Mouse (Mus musculus) inflammation-experienced regulatory T-cells, adult 16 weeks (primary cell): ENCODE measurements around the gene Mettl7b. TPM values are rescaled to one million over a fixed set of nuclear protein-coding genes. Genes with fewer than 3 reads are reported as not detected.

Experiments
- polyA plus RNA-seq: library from polyadenylated mRNA; unstranded; fragments of 100-300 nt; shearing (Covaris generic); gene quantifications from one replicate; pipeline ENCODE4 v1.2.1, GENCODE M21; 2017

The Mettl7b gene
- polyA plus RNA-seq: not detected

DNA sequence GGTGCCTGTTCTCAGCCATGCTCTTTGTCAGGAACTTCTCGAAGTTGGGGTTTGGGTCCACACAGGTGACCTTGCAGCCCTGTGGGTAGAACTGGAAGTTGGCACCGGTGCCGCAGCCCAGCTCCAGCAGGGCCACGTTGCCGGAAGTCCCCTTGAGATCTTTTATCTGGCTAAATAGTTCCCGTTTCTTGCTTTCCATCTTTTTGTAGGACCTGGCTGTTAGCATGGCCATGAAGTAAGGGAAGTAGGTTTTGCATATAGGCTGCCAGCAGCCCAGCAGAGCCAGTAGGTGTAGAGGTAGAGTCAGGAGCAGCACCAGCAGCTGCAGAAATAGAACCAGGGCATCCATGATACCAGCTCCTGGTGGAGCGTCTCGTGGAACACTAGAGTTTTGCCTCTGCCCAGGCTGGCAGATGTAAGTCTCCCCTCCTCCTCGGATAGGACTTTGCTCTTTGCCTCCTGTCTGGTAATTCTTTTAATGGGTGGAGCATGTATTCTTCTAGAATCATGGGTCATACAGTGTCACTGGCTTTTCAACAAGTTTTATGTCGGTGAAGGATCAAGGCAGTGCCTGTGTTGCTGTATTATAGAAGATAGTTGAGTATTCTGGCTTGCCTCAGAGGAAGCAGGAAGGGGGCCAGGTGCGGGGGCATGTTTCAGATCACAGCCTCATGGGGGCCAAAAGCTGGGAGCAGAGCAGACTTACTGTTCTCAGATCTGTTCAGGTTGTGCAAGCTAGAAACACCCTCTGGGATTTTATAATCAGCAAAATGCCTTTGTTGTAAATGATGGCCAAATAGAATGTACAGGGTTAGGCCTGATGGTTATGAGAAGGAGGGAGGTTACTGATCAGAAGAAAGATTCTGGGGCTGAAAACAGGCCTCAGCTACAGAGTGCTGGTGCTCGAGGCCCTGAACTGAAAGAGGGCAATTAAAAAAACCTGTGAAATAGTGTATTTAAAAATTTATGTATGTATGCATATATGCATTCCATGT is at the start of gene Mettl7b:
Gene Mettl7b (minus strand): TSS at position 399 of the 995 bp plus-strand sequence.

DNA sequence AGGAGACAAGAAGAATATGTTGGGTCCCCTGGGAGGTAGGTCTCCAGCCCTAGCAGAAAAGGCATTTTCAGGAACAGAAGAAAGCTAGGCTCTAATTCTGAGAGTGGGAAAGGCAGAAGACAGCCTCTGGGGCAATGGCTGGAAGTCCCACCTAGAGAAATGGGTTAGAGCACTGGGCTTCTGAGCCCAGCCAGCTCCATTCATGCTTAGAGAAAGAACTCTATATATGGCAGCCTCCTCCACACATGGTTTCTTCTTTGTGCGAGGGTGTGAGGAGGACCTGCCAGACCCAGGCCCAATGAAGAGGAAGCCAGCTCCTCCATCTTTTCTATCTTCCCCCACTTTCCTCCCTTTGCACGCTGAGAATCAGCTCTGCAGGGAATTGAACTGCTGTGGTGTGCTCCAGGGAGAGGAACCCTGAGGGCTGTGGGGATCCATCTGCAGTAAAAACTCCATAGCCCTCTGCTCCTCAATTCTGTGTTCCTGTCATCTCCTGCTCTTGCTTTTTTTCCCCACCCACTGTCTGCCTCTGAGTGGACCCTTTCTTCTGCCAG is 49.6 kb upstream of the Mettl7b start, which contains the start of gene Olfr763:
Gene Olfr763 (plus strand): TSS at position 504 of the 554 bp plus-strand sequence.

DNA sequence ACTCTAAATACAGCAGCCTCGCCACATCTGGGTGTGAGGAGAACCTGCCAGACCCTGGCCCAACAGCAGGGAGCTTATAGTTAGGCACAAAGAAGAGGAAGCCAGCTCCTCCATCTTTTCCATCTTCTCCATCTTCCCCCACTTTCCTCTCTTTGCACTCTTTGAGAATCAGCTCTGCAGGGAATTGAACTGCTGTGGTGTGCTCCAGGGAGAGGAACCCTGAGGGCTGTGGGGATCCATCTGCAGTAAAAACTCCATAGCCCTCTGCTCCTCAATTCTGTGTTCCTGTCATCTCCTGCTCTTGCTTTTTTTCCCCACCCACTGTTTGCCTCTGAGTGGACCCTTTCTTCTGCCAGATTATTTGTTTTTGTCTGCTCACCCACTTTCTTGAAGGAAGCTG is 28.3 kb upstream of the Mettl7b start, which contains the start of gene Olfr9:
Gene Olfr9 (plus strand): TSS at position 301 of the 400 bp plus-strand sequence.

DNA sequence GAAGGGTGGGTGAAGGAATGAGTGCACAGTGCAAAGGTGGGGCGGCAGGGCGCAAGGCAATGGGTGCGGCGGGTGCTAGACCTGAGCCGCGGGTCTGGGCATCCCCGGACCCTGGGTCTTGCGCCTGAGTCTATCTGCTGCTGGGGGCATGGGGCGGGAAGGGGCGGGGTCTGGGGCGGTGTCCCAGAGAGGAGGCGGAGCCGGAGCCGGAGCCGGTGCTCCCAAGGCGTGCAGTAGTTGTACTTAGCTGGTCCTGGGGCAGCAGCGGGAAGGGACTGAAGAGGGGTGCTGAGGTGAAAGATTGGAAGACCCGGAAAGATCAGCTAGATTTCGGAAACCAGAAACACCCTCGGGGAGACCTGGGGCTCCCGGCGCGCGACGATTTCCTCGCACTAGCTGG is 27.2 kb downstream of the Mettl7b start, which contains the start of gene Itga7:
Gene Itga7 (plus strand): TSS at position 245 of the 400 bp plus-strand sequence.

DNA sequence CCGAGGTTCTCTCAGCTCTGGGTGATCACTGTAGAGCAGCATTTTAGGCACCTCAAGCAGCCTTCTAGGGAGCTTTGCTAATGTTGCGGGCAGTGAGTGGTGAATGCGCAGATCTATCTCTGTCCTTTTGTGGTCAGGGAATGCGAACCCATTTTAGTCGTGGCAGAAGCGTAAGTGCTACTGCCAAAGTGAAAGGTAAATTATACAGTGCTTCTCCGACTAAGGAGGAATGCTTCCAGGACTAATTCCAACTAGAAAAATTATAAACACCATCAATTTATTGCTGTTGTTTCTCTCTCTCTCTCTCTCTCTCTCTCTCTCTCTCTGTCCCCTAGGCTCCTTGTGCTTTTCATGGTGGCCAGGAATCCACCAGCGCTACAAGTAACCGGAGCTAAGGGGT is 36.9 kb downstream of the Mettl7b start, which contains the start of gene Bloc1s1:
Gene Bloc1s1 (minus strand): TSS at position 101 of the 400 bp plus-strand sequence.

DNA sequence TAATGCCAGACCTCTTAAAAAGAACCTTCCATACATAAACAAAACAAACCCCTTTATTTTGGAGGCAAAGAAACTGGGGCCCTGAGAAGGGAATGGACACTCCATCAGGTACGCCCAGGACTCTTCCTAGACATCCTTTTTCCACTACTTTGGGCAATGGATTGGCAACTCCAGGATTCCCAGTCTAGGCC is 38.1 kb downstream of the Mettl7b start, which contains the start of gene Rdh5:
Gene Rdh5 (minus strand): TSS at position 67 of the 191 bp plus-strand sequence.

Other genes starting within 250 kb of the Mettl7b start
- gene Dgka, start 216.1 kb downstream of the Mettl7b start, polyA plus RNA-seq: 706 TPM
- 31.6 TPM for gene Pym1, start 213.1 kb downstream of the Mettl7b start, polyA plus RNA-seq
- gene Mmp19, start 170.1 kb downstream of the Mettl7b start, polyA plus RNA-seq: not detected
- gene Dnajc14, start 156.9 kb downstream of the Mettl7b start, polyA plus RNA-seq: 136 TPM
- gene Tmem198b, start 156.6 kb downstream of the Mettl7b start, polyA plus RNA-seq: 6.1 TPM
- gene Sarnp, start 143.7 kb downstream of the Mettl7b start, polyA plus RNA-seq: 149 TPM
- gene Ormdl2, start 139.3 kb downstream of the Mettl7b start, polyA plus RNA-seq: 89.2 TPM
- gene Gdf11, start 69.3 kb downstream of the Mettl7b start, polyA plus RNA-seq: 1.2 TPM
- 1.2 TPM for gene Cd63, start 60.0 kb downstream of the Mettl7b start, polyA plus RNA-seq
- gene Rdh5, start 38.1 kb downstream of the Mettl7b start, polyA plus RNA-seq: 21.9 TPM
- 196 TPM for gene Bloc1s1, start 37.0 kb downstream of the Mettl7b start, polyA plus RNA-seq
- 9.1 TPM for gene Itga7, start 27.2 kb downstream of the Mettl7b start, polyA plus RNA-seq
- not detected for gene Olfr9, start 28.4 kb upstream of the Mettl7b start, polyA plus RNA-seq
- not detected for gene Olfr763, start 49.8 kb upstream of the Mettl7b start, polyA plus RNA-seq
- gene Olfr764-ps1, start 78.9 kb upstream of the Mettl7b start, polyA plus RNA-seq: not detected
- gene Olfr765, start 89.0 kb upstream of the Mettl7b start, polyA plus RNA-seq: not detected
- not detected for gene Olfr766-ps1, start 108.0 kb upstream of the Mettl7b start, polyA plus RNA-seq
- not detected for gene Olfr767, start 121.9 kb upstream of the Mettl7b start, polyA plus RNA-seq
- gene Olfr768, start 138.4 kb upstream of the Mettl7b start, polyA plus RNA-seq: not detected
- not detected for gene Olfr769, start 156.9 kb upstream of the Mettl7b start, polyA plus RNA-seq
- gene Olfr770, start 178.0 kb upstream of the Mettl7b start, polyA plus RNA-seq: not detected
- gene Olfr771, start 203.8 kb upstream of the Mettl7b start, polyA plus RNA-seq: not detected
- not detected for gene Olfr772, start 216.9 kb upstream of the Mettl7b start, polyA plus RNA-seq
- gene Olfr773, start 226.4 kb upstream of the Mettl7b start, polyA plus RNA-seq: not detected